Mouse (Mus musculus) urinary bladder, postnatal 14 days (tissue): ENCODE data around the gene Nfic.

ENCODE experiments used
- DNase-seq: peaks from one replicate; pipeline ENCODE4 v3.0.0; 2021; ENCODE audit warnings: low spot score

Nfic gene

GRCm38 (mm10) chr10:81383802-81384604, 71.4 kb downstream of the Nfic start, which contains the start of the genes Dohh and Gm48551:
Gene Dohh (plus strand): TSS chr10:81384428.
Gene Gm48551 (plus strand): TSS chr10:81384466.
- peak; percentile 100 for DNase-seq

GRCm38 (mm10) chr10:81382039-81382438, 73.4 kb downstream of the Nfic start:
- no peak for DNase-seq

GRCm38 (mm10) chr10:81379809-81380378, 75.5 kb downstream of the Nfic start:
- DNase-seq, result no peak

GRCm38 (mm10) chr10:81379183-81379553, 76.3 kb downstream of the Nfic start:
- no peak for DNase-seq

- DNase-seq, result peak; percentile 100
Observed at GRCm38 (mm10) chr10:81378553-81379182, 76.8 kb downstream of the Nfic start.

- no peak for DNase-seq
Observed at GRCm38 (mm10) chr10:81377793-81378552, 77.5 kb downstream of the Nfic start, which contains the start of gene Fzr1. Gene Fzr1 (minus strand): TSS chr10:81378516.

- DNase-seq, result no peak
Observed at GRCm38 (mm10) chr10:81377362-81377664, 78.1 kb downstream of the Nfic start.

- DNase-seq, result no peak
Observed at GRCm38 (mm10) chr10:81376561-81377361, 78.7 kb downstream of the Nfic start.

- no peak for DNase-seq
Observed at GRCm38 (mm10) chr10:81375322-81375721, 80.1 kb downstream of the Nfic start.

GRCm38 (mm10) chr10:81367207-81367495, 88.3 kb downstream of the Nfic start:
- DNase-seq, result no peak

- DNase-seq, result no peak
Observed at GRCm38 (mm10) chr10:81366477-81367206, 88.8 kb downstream of the Nfic start.

- DNase-seq, result no peak
Observed at GRCm38 (mm10) chr10:81365672-81366476, 89.6 kb downstream of the Nfic start, which contains the start of gene 4930404N11Rik. Gene 4930404N11Rik (minus strand): TSS chr10:81365816.

- no peak for DNase-seq
Observed at GRCm38 (mm10) chr10:81365073-81365472, 90.4 kb downstream of the Nfic start.

- peak; percentile 56 for DNase-seq
Observed at GRCm38 (mm10) chr10:81364666-81365065, 90.8 kb downstream of the Nfic start.

GRCm38 (mm10) chr10:81363436-81364346, 91.7 kb downstream of the Nfic start:
- no peak for DNase-seq

- DNase-seq, result no peak
Observed at GRCm38 (mm10) chr10:81362336-81362949, 93.0 kb downstream of the Nfic start.

GRCm38 (mm10) chr10:81360721-81361120, 94.7 kb downstream of the Nfic start:
- DNase-seq, result no peak

- no peak for DNase-seq
Observed at GRCm38 (mm10) chr10:81358841-81359240, 96.6 kb downstream of the Nfic start.

GRCm38 (mm10) chr10:81358209-81358608, 97.2 kb downstream of the Nfic start:
- no peak for DNase-seq
